Mouse (Mus musculus) kidney, adult 2 months (tissue): ENCODE data around the gene Pax3.

ENCODE experiments used
- CTCF ChIP-seq: fragments of 200-500 bp; conservative IDR thresholded peaks from 2 replicates; pipeline ENCODE4 v1.5.1; 2011; ENCODE audit warnings: low read depth, mild to moderate bottlenecking, control low read depth, low read length, moderate library complexity, mixed read lengths; ENCODE audit not compliant: insufficient read depth, insufficient read length
- POLR2A ChIP-seq: fragments of 200-500 bp; IDR thresholded peaks from one replicate; pipeline ENCODE4 v1.6.1; 2011; ENCODE audit warnings: low read depth, low read length, control low read depth

- TF ChIP-seq CTCF (no peak), POLR2A (no peak)
These were observed 6.2 kb upstream of the Pax3 start for GRCm38 (mm10) chr1:78203086-78203614.
